Mouse (Mus musculus) MEL (cell line): ENCODE data around the gene Gm43720.

Source experiments
- CTCF ChIP-seq, 3 experiments: IDR thresholded peaks in 2 of 3; conservative IDR thresholded peaks in 1 of 3; 2 replicates each; pipeline ENCODE4 v1.5.1; 2011 to 2012; ENCODE audit warnings: low read length in 3 of 3, low read depth in 2 of 3, mild to moderate bottlenecking in 2 of 3, improper control_type of control experiment in 1 of 3, inconsistent platforms in 1 of 3, mixed read lengths in 1 of 3, moderate library complexity in 1 of 3; ENCODE audit not compliant: control insufficient read depth in 1 of 3, insufficient read depth in 1 of 3, poor library complexity in 1 of 3, severe bottlenecking in 1 of 3
- EP300 ChIP-seq, 2 experiments: IDR thresholded peaks; 2 replicates each; pipeline ENCODE4 v1.6.1; 2011; ENCODE audit warnings: improper control_type of control experiment in 2 of 2, low read length in 2 of 2, low read depth in 1 of 2, mild to moderate bottlenecking in 1 of 2
- GABPA ChIP-seq: IDR thresholded peaks from 2 replicates; pipeline ENCODE4 v1.6.1; 2012; ENCODE audit warnings: low read depth, mild to moderate bottlenecking, inconsistent platforms, low read length, improper control_type of control experiment, moderate library complexity
- HCFC1 ChIP-seq: IDR thresholded peaks from 2 replicates; pipeline ENCODE4 v1.6.1; 2012; ENCODE audit warnings: low read depth, mild to moderate bottlenecking, inconsistent platforms, low read length, improper control_type of control experiment, moderate library complexity
- NELFE ChIP-seq: IDR thresholded peaks from 2 replicates; pipeline ENCODE4 v1.6.1; 2011; ENCODE audit warnings: low read depth, low read length, improper control_type of control experiment
- POLR2AphosphoS2 ChIP-seq: IDR thresholded peaks from 2 replicates; pipeline ENCODE4 v1.6.1; 2011; ENCODE audit warnings: low read length, improper control_type of control experiment
- POLR2AphosphoS5 ChIP-seq: IDR thresholded peaks from 2 replicates; pipeline ENCODE4 v1.6.1; 2012; ENCODE audit warnings: low read depth, borderline replicate concordance, mild to moderate bottlenecking, inconsistent platforms, low read length, moderate library complexity, mixed read lengths
- RCOR1 ChIP-seq: IDR thresholded peaks from 2 replicates; pipeline ENCODE4 v1.6.1; 2012; ENCODE audit warnings: low read depth, mild to moderate bottlenecking, inconsistent platforms, low read length, improper control_type of control experiment
- SIN3A ChIP-seq: IDR thresholded peaks from 2 replicates; pipeline ENCODE4 v1.6.1; 2012; ENCODE audit warnings: low read length, improper control_type of control experiment, inconsistent platforms
- TCF12 ChIP-seq: IDR thresholded peaks from 2 replicates; pipeline ENCODE4 v1.6.1; 2014; ENCODE audit warnings: low read depth, mild to moderate bottlenecking, inconsistent platforms, low read length, improper control_type of control experiment, moderate library complexity
- UBTF ChIP-seq: IDR thresholded peaks from 2 replicates; pipeline ENCODE4 v1.6.1; 2012; ENCODE audit warnings: low read depth, mild to moderate bottlenecking, inconsistent platforms, low read length, improper control_type of control experiment, moderate library complexity, borderline replicate concordance; ENCODE audit not compliant: insufficient read depth
- ZKSCAN1 ChIP-seq: IDR thresholded peaks from 2 replicates; pipeline ENCODE4 v1.6.1; 2012; ENCODE audit warnings: low read depth, mild to moderate bottlenecking, inconsistent platforms, low read length, improper control_type of control experiment, moderate library complexity
- ZNF384 ChIP-seq: IDR thresholded peaks from 2 replicates; pipeline ENCODE4 v1.6.1; 2012; ENCODE audit warnings: low read depth, mild to moderate bottlenecking, inconsistent platforms, low read length, improper control_type of control experiment

GRCm38 (mm10) chr5:138258542-138258941 lies 21.2 kb downstream of the Gm43720 start:
- TF ChIP-seq CTCF (IDR thresholded peaks at IDR 0.05 in 2 of 3, conservative IDR thresholded peaks at IDR 0.05 in 1 of 3; ENCODE audit: control insufficient read depth in 1 of 3, insufficient read depth in 1 of 3, low read depth in 2 of 3, low read length in 3 of 3, poor library complexity in 1 of 3, severe bottlenecking in 1 of 3) (no peak), RCOR1 (no peak), SIN3A (no peak), EP300 (IDR thresholded peaks at IDR 0.05; ENCODE audit: low read depth in 1 of 2, low read length in 2 of 2) (no peak), NELFE (no peak), POLR2AphosphoS2 (no peak), TCF12 (no peak), GABPA (no peak), POLR2AphosphoS5 (no peak), UBTF (no peak), ZKSCAN1 (no peak), HCFC1 (no peak), ZNF384 (no peak)
